Mouse (Mus musculus): ENCODE results near the gene Runx1. TPM values are rescaled to one million over a fixed set of nuclear protein-coding genes. Genes with fewer than 3 reads are reported as not detected.

Gene Runx1
- polyA plus RNA-seq, 1 experiment from 2014 or later: 18.9 TPM

DNA sequence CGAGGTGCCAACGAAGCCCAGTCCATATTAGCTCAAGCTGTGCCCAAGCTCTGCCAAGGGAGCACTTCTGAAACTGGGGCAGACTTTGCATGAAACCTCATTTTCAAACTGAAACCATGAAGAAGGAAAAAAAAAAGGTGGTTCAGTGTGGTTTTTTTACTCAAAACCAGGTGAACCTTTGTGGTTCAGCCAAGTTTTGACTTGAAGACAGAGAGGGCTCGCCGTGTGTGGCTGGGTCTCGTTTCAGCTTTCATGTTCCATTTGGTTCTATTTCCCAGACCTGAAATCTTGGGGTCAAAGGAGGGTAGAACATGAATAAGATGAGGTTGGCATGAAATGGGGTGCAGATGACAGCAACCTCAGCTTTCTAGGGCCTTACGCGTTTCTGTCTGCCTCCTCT lies 58.5 kb downstream of the Runx1 start:
- Histone ChIP-seq H3K27me3 (no peaks in the 10 kb centered on the region), H3K9me3 (replicated peaks) (no peaks in the 10 kb centered on the region), H3K4me1 (peaks cover 16% of the 10 kb centered on the region; the same call in 1 of the 2 replicates), H3K4me3 (replicated peaks) (no peak overlapping the region), H3K9ac (no peak overlapping the region), H3K4me2 (replicated peaks) (no peak overlapping the region), H3K36me3 (no peaks in the 10 kb centered on the region), H3K27ac (replicated peaks) (no peak overlapping the region; the same call in 1 of the 2 replicates)
- ATAC-seq (ENCODE audit: insufficient number of reproducible peaks, low FRiP score, low TSS enrichment, low read depth): no peak
- WGBS: 58% methylated on average over 7 of the region's 7 CpGs

DNA sequence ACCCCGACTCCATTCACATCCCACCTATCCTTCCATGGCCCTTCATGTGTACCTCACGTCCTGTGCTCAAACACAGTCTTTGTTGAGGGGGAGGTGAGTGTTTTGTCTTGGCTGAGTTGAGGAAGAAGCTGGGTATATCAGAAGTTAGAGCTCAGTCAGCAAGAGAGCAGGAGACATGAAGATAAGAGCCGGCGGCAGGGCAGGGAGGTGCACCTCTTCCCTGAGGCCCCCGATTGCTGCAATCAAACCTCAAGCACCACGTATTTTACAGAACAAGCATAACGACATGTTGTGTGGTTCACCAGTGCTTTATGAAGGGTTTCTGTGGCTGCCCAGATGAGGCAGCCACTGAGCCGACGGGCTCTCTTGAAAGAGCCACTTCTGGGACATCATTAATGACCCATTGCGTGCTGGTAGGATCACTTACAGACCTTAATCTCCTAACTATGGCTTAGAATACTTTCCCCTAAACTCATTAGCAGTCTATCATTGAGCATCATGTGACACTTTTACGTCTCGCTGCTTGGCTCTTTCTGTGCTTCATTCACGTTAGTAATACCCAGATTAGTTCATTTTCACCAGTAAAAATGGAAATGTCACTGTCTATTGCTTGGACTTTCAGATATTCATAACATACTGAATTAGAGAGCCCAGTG lies 61.1 kb downstream of the Runx1 start:
- H3K9me3 ChIP-seq (replicated peaks): no peaks in the 10 kb centered on the region
- no peak overlapping the region for H3K4me3 ChIP-seq (replicated peaks)
- no peak overlapping the region for H3K27ac ChIP-seq (replicated peaks)
- ATAC-seq (ENCODE audit: insufficient number of reproducible peaks, low FRiP score, low TSS enrichment, low read depth): no peak
- H3K27me3 ChIP-seq: no peaks in the 10 kb centered on the region
- H3K4me1 ChIP-seq: peaks cover 22% of the 10 kb centered on the region
- WGBS: 73% methylated on average over 13 of the region's 13 CpGs
- H3K9ac ChIP-seq: no peak overlapping the region
- H3K36me3 ChIP-seq: no peaks in the 10 kb centered on the region
- H3K4me2 ChIP-seq (replicated peaks): no peak overlapping the region

- WGBS: 88% methylated on average over 3 of the region's 3 CpGs
- H3K4me2 ChIP-seq (replicated peaks): no peak overlapping the region
- peaks cover 22% of the 10 kb centered on the region for H3K4me1 ChIP-seq
These were observed 62.3 kb downstream of the Runx1 start for GRCm38 (mm10) chr16:92763666-92764065.

DNA sequence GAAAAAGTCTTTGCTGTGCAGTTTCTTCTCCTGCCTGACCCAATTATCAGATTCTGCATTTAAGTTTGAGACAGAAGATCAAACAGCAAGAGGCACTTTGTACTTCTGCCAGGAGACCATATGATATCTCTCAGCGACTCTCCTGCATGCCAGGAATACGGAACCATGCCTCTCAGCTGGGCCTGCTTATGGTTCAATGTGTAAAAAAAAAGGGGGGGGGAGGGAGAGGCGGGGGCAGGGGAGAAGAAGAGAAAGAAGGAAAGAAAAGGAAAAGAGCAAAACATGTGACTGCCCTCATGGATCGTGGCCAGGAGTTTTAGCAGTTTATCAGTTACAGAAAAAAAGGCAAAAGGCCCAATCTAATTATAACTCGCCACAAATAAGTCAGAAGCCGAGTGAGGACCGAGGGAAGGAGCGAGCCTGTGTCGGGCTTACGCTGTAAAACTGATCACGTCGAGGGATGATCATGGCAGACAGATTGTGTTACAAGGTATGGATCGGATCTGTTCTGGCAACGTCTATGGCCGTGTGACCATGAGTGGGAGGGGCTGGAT lies 63.9 kb downstream of the Runx1 start:
- no peak overlapping the region for H3K27ac ChIP-seq (replicated peaks)
- no peak overlapping the region for H3K4me3 ChIP-seq (replicated peaks)
- no peak overlapping the region for H3K9ac ChIP-seq
- 0 out of 2 replicates have a peak overlapping the region, but pooled peaks have one; percentile 19 for H3K4me2 ChIP-seq (replicated peaks)
- no peak for ATAC-seq (ENCODE audit: insufficient number of reproducible peaks, low FRiP score, low TSS enrichment, low read depth)
- H3K36me3 ChIP-seq: no peaks in the 10 kb centered on the region
- peaks cover 19% of the 10 kb centered on the region for H3K4me1 ChIP-seq
- 21% methylated on average over 15 of the region's 15 CpGs for WGBS
- H3K9me3 ChIP-seq (replicated peaks): no peaks in the 10 kb centered on the region
- no peaks in the 10 kb centered on the region for H3K27me3 ChIP-seq

More at GRCm38 (mm10) chr16:92763666-92764065, 62.3 kb downstream of the Runx1 start:
- Histone ChIP-seq H3K9ac (no peak overlapping the region), H3K9me3 (replicated peaks) (no peaks in the 10 kb centered on the region), H3K27me3 (no peaks in the 10 kb centered on the region), H3K36me3 (no peaks in the 10 kb centered on the region), H3K27ac (replicated peaks) (no peak overlapping the region), H3K4me3 (replicated peaks) (no peak overlapping the region)
- ATAC-seq (ENCODE audit: insufficient number of reproducible peaks, low FRiP score, low TSS enrichment, low read depth): no peak

GRCm38 (mm10) chr16:92760091-92760490 lies 65.9 kb downstream of the Runx1 start:
- Histone ChIP-seq H3K36me3 (no peaks in the 10 kb centered on the region), H3K4me3 (replicated peaks) (no peak overlapping the region), H3K27me3 (no peaks in the 10 kb centered on the region), H3K4me2 (replicated peaks) (no peak overlapping the region), H3K27ac (replicated peaks) (no peak overlapping the region), H3K9me3 (replicated peaks) (no peaks in the 10 kb centered on the region), H3K9ac (no peak overlapping the region), H3K4me1 (peaks cover 10% of the 10 kb centered on the region)
- WGBS: 83% methylated on average over 3 of the region's 3 CpGs
- ATAC-seq (ENCODE audit: insufficient number of reproducible peaks, low FRiP score, low TSS enrichment, low read depth): no peak

GRCm38 (mm10) chr16:92757564-92757963 lies 68.4 kb downstream of the Runx1 start:
- Histone ChIP-seq H3K9ac (no peak overlapping the region), H3K4me2 (replicated peaks) (no peak overlapping the region), H3K27ac (replicated peaks) (no peak overlapping the region), H3K4me3 (replicated peaks) (no peak overlapping the region), H3K9me3 (replicated peaks) (no peaks in the 10 kb centered on the region), H3K27me3 (no peaks in the 10 kb centered on the region), H3K36me3 (no peaks in the 10 kb centered on the region), H3K4me1 (peaks cover 20% of the 10 kb centered on the region)
- WGBS: 81% methylated on average over 4 of the region's 4 CpGs
- no peak for ATAC-seq (ENCODE audit: insufficient number of reproducible peaks, low FRiP score, low TSS enrichment, low read depth)

DNA sequence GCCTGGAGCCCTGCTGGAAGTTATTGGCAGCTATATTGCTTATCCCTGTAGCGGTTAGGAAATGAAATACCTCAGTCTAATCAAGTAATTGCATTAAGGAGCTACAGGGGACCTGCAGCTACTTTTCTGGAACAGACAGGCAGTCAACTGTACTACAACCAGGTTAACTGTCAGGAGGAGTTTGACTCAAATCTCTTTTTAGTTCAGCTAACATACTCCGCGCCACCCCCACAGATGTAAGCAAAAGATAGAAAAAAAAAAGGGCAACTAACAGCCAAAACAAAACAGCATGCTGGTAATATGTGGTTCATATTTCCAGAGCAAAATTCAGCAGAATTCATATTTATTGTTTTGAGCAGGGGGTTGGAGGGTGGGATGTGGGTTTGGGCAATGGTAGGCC lies 72.0 kb downstream of the Runx1 start:
- no peak overlapping the region for H3K9ac ChIP-seq
- no peaks in the 10 kb centered on the region for H3K36me3 ChIP-seq
- no peak for ATAC-seq (ENCODE audit: insufficient number of reproducible peaks, low FRiP score, low TSS enrichment, low read depth)
- H3K9me3 ChIP-seq (replicated peaks): no peaks in the 10 kb centered on the region
- no peak overlapping the region for H3K4me3 ChIP-seq (replicated peaks)
- no peak overlapping the region for H3K4me2 ChIP-seq (replicated peaks)
- H3K27ac ChIP-seq (replicated peaks): no peak overlapping the region
- WGBS: 66% methylated on average over 3 of the region's 3 CpGs
- H3K4me1 ChIP-seq: 0 out of 2 replicates have a peak, but pooled peaks cover 13% of the 10 kb centered on the region
- no peaks in the 10 kb centered on the region for H3K27me3 ChIP-seq

DNA sequence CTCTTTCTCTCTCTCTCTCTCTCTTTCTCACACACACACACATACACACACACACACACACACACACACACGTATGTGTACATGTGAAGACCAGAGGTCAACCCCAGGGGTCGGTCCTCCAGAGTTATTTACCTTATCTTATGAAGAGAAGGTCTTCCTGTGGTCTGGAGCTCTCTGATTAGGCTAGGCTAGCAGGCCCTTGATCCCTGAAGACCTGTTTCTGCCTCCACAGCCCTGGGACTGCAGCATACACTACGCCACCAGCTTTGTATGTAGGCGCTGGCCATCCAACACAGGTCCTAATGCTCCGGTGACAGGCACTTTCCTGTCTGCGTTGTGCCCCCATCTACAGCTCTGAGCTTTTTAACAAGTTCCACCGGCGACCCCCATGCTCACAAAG lies 72.8 kb downstream of the Runx1 start:
- ATAC-seq (ENCODE audit: insufficient number of reproducible peaks, low FRiP score, low TSS enrichment, low read depth): no peak
- no peaks in the 10 kb centered on the region for H3K9me3 ChIP-seq (replicated peaks)
- WGBS: 88% methylated on average over 8 of the region's 8 CpGs
- no peaks in the 10 kb centered on the region for H3K27me3 ChIP-seq
- H3K27ac ChIP-seq (replicated peaks): no peak overlapping the region
- no peak overlapping the region for H3K9ac ChIP-seq
- H3K4me1 ChIP-seq: 0 out of 2 replicates have a peak, but pooled peaks cover 13% of the 10 kb centered on the region
- H3K4me2 ChIP-seq (replicated peaks): no peak overlapping the region
- H3K36me3 ChIP-seq: no peaks in the 10 kb centered on the region
- H3K4me3 ChIP-seq (replicated peaks): no peak overlapping the region

DNA sequence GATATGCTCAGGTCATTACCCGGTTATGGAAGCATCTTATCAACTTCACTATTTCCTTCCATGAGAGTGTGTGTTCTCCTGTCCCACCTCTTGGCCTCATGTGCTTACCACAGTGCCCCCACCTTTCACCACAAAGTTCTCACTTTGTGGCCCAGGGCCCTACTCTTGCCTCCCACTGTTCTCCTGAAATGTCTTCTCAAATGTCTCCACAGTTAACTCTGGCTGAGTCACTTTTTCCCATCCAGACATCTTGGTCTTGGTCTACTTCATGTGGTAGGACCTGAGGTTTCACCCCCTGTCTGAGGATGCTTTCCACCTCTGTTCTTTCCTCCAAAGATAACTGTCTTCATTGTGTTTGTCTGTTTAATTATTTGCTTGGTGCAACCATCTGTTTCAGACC lies 77.7 kb downstream of the Runx1 start:
- H3K9ac ChIP-seq: no peak overlapping the region
- H3K27ac ChIP-seq (replicated peaks): no peak overlapping the region
- no peaks in the 10 kb centered on the region for H3K36me3 ChIP-seq
- ATAC-seq (ENCODE audit: insufficient number of reproducible peaks, low FRiP score, low TSS enrichment, low read depth): no peak
- H3K27me3 ChIP-seq: no peaks in the 10 kb centered on the region
- no peak overlapping the region for H3K4me3 ChIP-seq (replicated peaks)
- WGBS: 93% methylated on average over 1 of the region's 1 CpGs
- H3K4me1 ChIP-seq: peaks cover 24% of the 10 kb centered on the region
- H3K9me3 ChIP-seq (replicated peaks): no peaks in the 10 kb centered on the region
- no peak overlapping the region for H3K4me2 ChIP-seq (replicated peaks)

GRCm38 (mm10) chr16:92747062-92747461 lies 78.9 kb downstream of the Runx1 start:
- no peaks in the 10 kb centered on the region for H3K9me3 ChIP-seq (replicated peaks)
- H3K4me3 ChIP-seq (replicated peaks): no peak overlapping the region
- 81% methylated on average over 2 of the region's 2 CpGs for WGBS

DNA sequence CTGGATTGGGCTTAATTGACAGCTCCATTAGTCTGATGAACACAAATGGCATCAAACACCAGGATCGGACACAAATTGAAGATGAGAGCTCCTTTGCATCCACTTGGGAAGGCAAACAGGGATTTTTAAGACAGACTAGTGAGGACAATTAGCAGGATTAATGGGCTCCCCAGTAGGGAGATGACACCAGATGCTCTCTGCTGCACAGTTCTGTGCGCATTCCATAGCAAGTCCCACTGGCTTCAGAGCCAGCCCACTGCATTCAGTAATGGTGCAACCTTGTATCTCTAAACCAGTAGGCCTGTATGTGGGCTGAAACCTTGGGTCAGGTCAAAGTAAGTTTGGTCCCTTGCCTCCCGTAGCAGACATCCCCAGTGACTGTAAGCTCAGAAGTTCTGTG lies 80.7 kb downstream of the Runx1 start:
- Histone ChIP-seq H3K9ac (no peak overlapping the region), H3K27me3 (no peaks in the 10 kb centered on the region), H3K4me2 (replicated peaks) (no peak overlapping the region), H3K4me3 (replicated peaks) (no peak overlapping the region), H3K36me3 (no peaks in the 10 kb centered on the region), H3K4me1 (peaks cover 39% of the 10 kb centered on the region), H3K9me3 (replicated peaks) (no peaks in the 10 kb centered on the region), H3K27ac (replicated peaks) (peak overlapping the region; percentile 63; the same call in 1 of the 2 replicates)
- WGBS: 74% methylated on average over 3 of the region's 3 CpGs
- ATAC-seq (ENCODE audit: insufficient number of reproducible peaks, low FRiP score, low TSS enrichment, low read depth): no peak

More at GRCm38 (mm10) chr16:92747062-92747461, 78.9 kb downstream of the Runx1 start:
- Histone ChIP-seq H3K27ac (replicated peaks) (no peak overlapping the region), H3K4me2 (replicated peaks) (no peak overlapping the region), H3K27me3 (no peaks in the 10 kb centered on the region), H3K9ac (no peak overlapping the region), H3K36me3 (no peaks in the 10 kb centered on the region), H3K4me1 (peaks cover 32% of the 10 kb centered on the region)
- no peak for ATAC-seq (ENCODE audit: insufficient number of reproducible peaks, low FRiP score, low TSS enrichment, low read depth)
